ENCODE assay signal across 8 mouse cellular contexts in genomic region chrX:136304295-136304694, GRCm38 (mm10). TPM values are rescaled to one million over a fixed set of nuclear protein-coding genes. Genes with fewer than 3 reads are reported as not detected.
DNase-seq lines count a peak whose midpoint lies in the region; TF ChIP-seq lines count a peak whose summit lies in the region.

No protein-coding gene starts in this region.

- intact Hi-C loops in heart, postnatal 25 days (cut with DNase I): loop anchor here (1.0 to 2.0 kb wide), 2 partner anchors 66 to 107 kb away; no protein-coding TSS in a partner anchor

- H3K27me3 ChIP-seq in cerebellum, adult 2 months (ENCODE audit: control insufficient read depth, insufficient read depth, low read length): no peaks in the 10 kb centered on the region

- H3K27ac ChIP-seq in cerebellum, adult 2 months (ENCODE audit: insufficient read depth, low read length): no peak overlapping the region

- H3K4me3 ChIP-seq in cerebellum, adult 2 months (replicated peaks; ENCODE audit: insufficient read depth, low read depth, low read length): no peak overlapping the region

- peak; percentile 4 to 58 for DNase-seq in heart, adult 18-20 months
- DNase-seq in heart, postnatal 25 days (ENCODE audit: low spot score): no peak
- peak; percentile 40 to 57 for DNase-seq in right cerebral cortex, adult 2 months (ENCODE audit: low spot score in 2 of 2)
- DNase-seq in right cerebral cortex, postnatal 25 days: no peak
- peak; percentile 31 to 54 for DNase-seq in cerebellum, adult 2 months
- peak; percentile 52 for DNase-seq in induced T-regulatory cell, adult 2 months (ENCODE audit: low read depth)
- DNase-seq in mesoderm, embryonic 11.5 days (ENCODE audit: low read depth, low spot score): peak; percentile 17
- DNase-seq in spleen, postnatal 4 days (ENCODE audit: low spot score in 2 of 2): no peak

- peak; percentile 40; the same call in 1 of the 2 replicates for TF ChIP-seq CTCF in cerebellum, adult 2 months (IDR thresholded peaks at IDR 0.05; ENCODE audit: borderline replicate concordance, insufficient read depth, low read depth, low read length)

- H3K4me1 ChIP-seq in cerebellum, adult 2 months (ENCODE audit: control insufficient read depth, insufficient read depth, low read length): no peaks in the 10 kb centered on the region

- TF ChIP-seq POLR2A in cerebellum, adult 2 months (IDR thresholded peaks at IDR 0.05; ENCODE audit: borderline replicate concordance, insufficient read depth, low read length): no peak

RNA-seq across cellular contexts. Expression of gene Bex3, which starts 34.2 kb away (rescaled TPM):
- total RNA-seq in heart, adult 18-20 months (2021): 10 to 100 TPM in 1 of 2 experiments, 1 to 10 TPM in 1; 6.0 to 10.9 TPM
- 10 to 100 TPM; 12.2 to 17.1 TPM for total RNA-seq in heart, postnatal 25 days (2021)
- 465 and 491 TPM in 2 replicates for polyA plus RNA-seq in cerebellum, adult 2 months (2012; rRNA removed)

RNA-seq across cellular contexts. Expression of gene Tceal9, which starts 59.4 kb away (rescaled TPM):
- 10 to 100 TPM; 24.0 to 26.9 TPM for total RNA-seq in heart, adult 18-20 months (2021)
- total RNA-seq in heart, postnatal 25 days (2021): 10 to 100 TPM; 31.2 to 36.5 TPM
- polyA plus RNA-seq in cerebellum, adult 2 months (2012; rRNA removed): 112 and 117 TPM in 2 replicates

Comparison
In these comparisons a context has a peak if more than half of its experiments do, and no peak if none do; other contexts are left out.
1. DNase-seq: peak in heart, adult 18-20 months (2 of 2), right cerebral cortex, adult 2 months (2 of 2), cerebellum, adult 2 months (2 of 2), induced T-regulatory cell, adult 2 months (single experiment) and mesoderm, embryonic 11.5 days (single experiment); none in heart, postnatal 25 days (single experiment), right cerebral cortex, postnatal 25 days (single experiment) and spleen, postnatal 4 days (0 of 2).